ENCODE assay signal across 10 mouse cellular contexts in the genomic region with DNA sequence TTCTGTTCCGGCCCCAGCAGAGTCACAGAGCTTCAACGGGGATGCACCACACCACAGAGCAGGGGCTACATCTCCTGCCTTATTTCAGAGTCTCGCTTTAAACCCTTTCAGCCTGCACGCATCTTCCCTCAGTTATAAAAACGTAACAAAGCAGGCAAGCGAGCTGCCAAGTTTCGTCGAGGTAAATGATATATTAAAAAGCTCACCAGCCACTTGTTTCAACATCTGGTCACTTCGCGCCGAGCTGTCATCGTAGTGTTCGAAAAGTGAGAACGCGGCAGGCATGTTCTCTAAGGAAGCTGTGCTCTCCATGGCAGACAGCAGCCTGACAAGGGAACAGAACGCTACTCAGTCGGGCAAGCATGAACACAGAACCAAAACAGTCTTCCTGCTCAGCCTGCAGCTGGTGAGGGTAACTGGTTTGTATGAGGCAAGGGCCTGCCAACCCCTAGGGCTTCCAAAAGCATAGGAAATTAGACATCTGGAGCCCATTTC.
DNase-seq lines count a peak whose midpoint lies in the region; ATAC-seq and TF ChIP-seq lines count a peak whose summit lies in the region.
"Had no signal": no experiment of that assay in that cellular context is flagged by ENCODE, and none has a peak within 500 bp of the region (broad histone marks: within the 10 kb centered on the region; RNA-seq: fewer than 3 reads in every experiment).

No protein-coding gene starts in this region.

- TF ChIP-seq EP300 in liver, postnatal 0 days (IDR thresholded peaks at IDR 0.05; ENCODE audit: low read depth): no peak

- H3K9me3 ChIP-seq in forebrain, embryonic 15.5 days: no peaks in the 10 kb centered on the region
- H3K9me3 ChIP-seq in forebrain, embryonic 11.5 days (ENCODE audit: control insufficient read depth, low read length): no peaks in the 10 kb centered on the region
- peaks cover 6% of the 10 kb centered on the region; the same call in 1 of the 2 replicates for H3K9me3 ChIP-seq in midbrain, embryonic 11.5 days (ENCODE audit: control insufficient read depth, low read length)
- H3K9me3 ChIP-seq in midbrain, embryonic 13.5 days: peaks cover 9% of the 10 kb centered on the region; the same call in 1 of the 2 replicates
- 0 out of 2 replicates have a peak, but pooled peaks cover 3% of the 10 kb centered on the region for H3K9me3 ChIP-seq in liver, postnatal 0 days (ENCODE audit: low read length)

- intact Hi-C loops in left cerebral cortex, postnatal 14 days (cut with DNase I): no loop called here

- H3K4me1 ChIP-seq in forebrain, embryonic 15.5 days: peaks cover 20% of the 10 kb centered on the region
- H3K4me1 ChIP-seq in forebrain, embryonic 11.5 days (replicated peaks; ENCODE audit: control insufficient read depth, insufficient read depth, low read length): peaks cover 12% of the 10 kb centered on the region; the same call in 1 of the 2 replicates
- H3K4me1 ChIP-seq in midbrain, embryonic 11.5 days (ENCODE audit: control insufficient read depth, insufficient read depth, low read length): 0 out of 2 replicates have a peak, but pooled peaks cover 2% of the 10 kb centered on the region
- H3K4me1 ChIP-seq in midbrain, embryonic 13.5 days (replicated peaks): peaks cover 23% of the 10 kb centered on the region
- no peaks in the 10 kb centered on the region for H3K4me1 ChIP-seq in liver, postnatal 0 days (ENCODE audit: insufficient read depth)

- peak overlapping the region; percentile 92 for H3K27ac ChIP-seq in forebrain, embryonic 15.5 days (replicated peaks)
- H3K27ac ChIP-seq in forebrain, embryonic 11.5 days (ENCODE audit: low read depth, low read length): no peak overlapping the region
- no peak overlapping the region for H3K27ac ChIP-seq in midbrain, embryonic 11.5 days (ENCODE audit: low read depth, low read length)
- H3K27ac ChIP-seq in midbrain, embryonic 13.5 days: no peak overlapping the region
- no peak overlapping the region for H3K27ac ChIP-seq in liver, postnatal 0 days (ENCODE audit: low read depth)
- H3K27ac ChIP-seq: macrophage had no signal

- no peak for TF ChIP-seq CTCF in liver, postnatal 0 days (IDR thresholded peaks at IDR 0.05; ENCODE audit: low read depth)

- DNase-seq in forebrain, embryonic 11.5 days (ENCODE audit: low spot score): no peak
- DNase-seq in midbrain, embryonic 11.5 days (ENCODE audit: low spot score, missing footprints): peak; percentile 65
- DNase-seq in left cerebral cortex, postnatal 14 days (ENCODE audit: low spot score in 2 of 2): peak; percentile 50 to 53
- peak; percentile 49 for DNase-seq in right cerebral cortex, postnatal 25 days
- no peak for DNase-seq in liver, postnatal 0 days
- DNase-seq in adrenal gland, postnatal 36 days: no peak

- ATAC-seq in forebrain, embryonic 15.5 days (replicated peaks): peak; percentile 53
- ATAC-seq in forebrain, embryonic 11.5 days (replicated peaks; ENCODE audit: low FRiP score): no peak
- ATAC-seq in midbrain, embryonic 11.5 days (ENCODE audit: low FRiP score): no peak
- ATAC-seq in midbrain, embryonic 13.5 days: no peak
- ATAC-seq in liver, postnatal 0 days: no peak
- ATAC-seq: intestine, embryonic 16.5 days had no signal

- no peak overlapping the region for H3K9ac ChIP-seq in forebrain, embryonic 15.5 days (replicated peaks)
- H3K9ac ChIP-seq in forebrain, embryonic 11.5 days (ENCODE audit: low read length): no peak overlapping the region
- H3K9ac ChIP-seq in midbrain, embryonic 11.5 days (ENCODE audit: low read length): no peak overlapping the region
- no peak overlapping the region for H3K9ac ChIP-seq in midbrain, embryonic 13.5 days (replicated peaks)
- no peak overlapping the region for H3K9ac ChIP-seq in liver, postnatal 0 days (replicated peaks)

- H3K36me3 ChIP-seq in forebrain, embryonic 15.5 days: no peaks in the 10 kb centered on the region
- H3K36me3 ChIP-seq in forebrain, embryonic 11.5 days (ENCODE audit: control insufficient read depth, insufficient read depth, low read length): no peaks in the 10 kb centered on the region
- H3K36me3 ChIP-seq in midbrain, embryonic 11.5 days (ENCODE audit: control insufficient read depth, insufficient read depth, low read length): no peaks in the 10 kb centered on the region
- no peaks in the 10 kb centered on the region for H3K36me3 ChIP-seq in midbrain, embryonic 13.5 days
- no peaks in the 10 kb centered on the region for H3K36me3 ChIP-seq in liver, postnatal 0 days (replicated peaks; ENCODE audit: insufficient read depth, low read length)

- H3K27me3 ChIP-seq in forebrain, embryonic 15.5 days: no peaks in the 10 kb centered on the region
- no peaks in the 10 kb centered on the region for H3K27me3 ChIP-seq in forebrain, embryonic 11.5 days (ENCODE audit: control insufficient read depth, insufficient read depth, low read length)
- no peaks in the 10 kb centered on the region for H3K27me3 ChIP-seq in midbrain, embryonic 11.5 days (ENCODE audit: control insufficient read depth, insufficient read depth, low read length)
- no peaks in the 10 kb centered on the region for H3K27me3 ChIP-seq in midbrain, embryonic 13.5 days
- H3K27me3 ChIP-seq in liver, postnatal 0 days (ENCODE audit: insufficient read depth, low read length): no peaks in the 10 kb centered on the region

- no peak overlapping the region for H3K4me3 ChIP-seq in forebrain, embryonic 15.5 days
- no peak overlapping the region for H3K4me3 ChIP-seq in forebrain, embryonic 11.5 days (ENCODE audit: low read depth, low read length)
- no peak overlapping the region for H3K4me3 ChIP-seq in midbrain, embryonic 11.5 days (ENCODE audit: low read depth, low read length)
- no peak overlapping the region for H3K4me3 ChIP-seq in midbrain, embryonic 13.5 days (replicated peaks)
- no peak overlapping the region for H3K4me3 ChIP-seq in liver, postnatal 0 days (ENCODE audit: low read depth, low read length)

- peak overlapping the region; percentile 33 for H3K4me2 ChIP-seq in forebrain, embryonic 15.5 days (replicated peaks)
- no peak overlapping the region for H3K4me2 ChIP-seq in forebrain, embryonic 11.5 days (ENCODE audit: low read depth, low read length, severe bottlenecking)
- no peak overlapping the region for H3K4me2 ChIP-seq in midbrain, embryonic 11.5 days
- no peak overlapping the region for H3K4me2 ChIP-seq in midbrain, embryonic 13.5 days (replicated peaks)
- no peak overlapping the region for H3K4me2 ChIP-seq in liver, postnatal 0 days (ENCODE audit: low read depth, low read length)

- WGBS in forebrain, embryonic 15.5 days: 42% methylated on average over 17 of the region's 17 CpGs
- 79% methylated on average over 17 of the region's 17 CpGs for WGBS in forebrain, embryonic 11.5 days
- WGBS in midbrain, embryonic 11.5 days: 78% methylated on average over 17 of the region's 17 CpGs
- 78% methylated on average over 17 of the region's 17 CpGs for WGBS in midbrain, embryonic 13.5 days
- 65% methylated on average over 17 of the region's 17 CpGs for WGBS in liver, postnatal 0 days (ENCODE audit: insufficient replicate concordance)

Comparison
In these comparisons a context has a peak if more than half of its experiments do, and no peak if none do; other contexts are left out.
1. DNase-seq: peak in midbrain, embryonic 11.5 days (single experiment), left cerebral cortex, postnatal 14 days (2 of 2) and right cerebral cortex, postnatal 25 days (single experiment); none in forebrain, embryonic 11.5 days (single experiment), liver, postnatal 0 days (single experiment) and adrenal gland, postnatal 36 days (0 of 2).